8 mouse cellular contexts compared by ENCODE assay signal in genomic region chr17:56356921-56357885, GRCm38 (mm10). TPM values are rescaled to one million over a fixed set of nuclear protein-coding genes. Genes with fewer than 3 reads are reported as not detected.
DNase-seq lines count a peak whose midpoint lies in the region; ATAC-seq and TF ChIP-seq lines count a peak whose summit lies in the region.

No protein-coding gene starts in this region.

- no peak overlapping the region for H3K27ac ChIP-seq in embryonic facial prominence, embryonic 10.5 days (replicated peaks)
- H3K27ac ChIP-seq in kidney, embryonic 15.5 days = no peak overlapping the region
- H3K27ac ChIP-seq in limb, embryonic 14.5 days (replicated peaks; ENCODE audit: low read depth, low read length) = no peak overlapping the region
- 0 out of 2 replicates have a peak overlapping the region, but pooled peaks have one; percentile 27 for H3K27ac ChIP-seq in midbrain, postnatal 0 days (ENCODE audit: low read depth, low read length)
- H3K27ac ChIP-seq in spleen, adult 2 months (ENCODE audit: insufficient read depth, low read length) = no peak overlapping the region

- no peaks in the 10 kb centered on the region for H3K9me3 ChIP-seq in embryonic facial prominence, embryonic 10.5 days
- no peaks in the 10 kb centered on the region for H3K9me3 ChIP-seq in kidney, embryonic 15.5 days (replicated peaks)
- H3K9me3 ChIP-seq in limb, embryonic 14.5 days (ENCODE audit: control insufficient read depth, low read length) = no peaks in the 10 kb centered on the region
- no peaks in the 10 kb centered on the region for H3K9me3 ChIP-seq in midbrain, postnatal 0 days (ENCODE audit: low read length)

- H3K36me3 ChIP-seq in embryonic facial prominence, embryonic 10.5 days (replicated peaks) = peaks cover 99% of the 10 kb centered on the region
- H3K36me3 ChIP-seq in kidney, embryonic 15.5 days = peaks cover 83% of the 10 kb centered on the region
- H3K36me3 ChIP-seq in limb, embryonic 14.5 days (ENCODE audit: control insufficient read depth, insufficient read depth, low read length) = peaks cover 77% of the 10 kb centered on the region
- peaks cover 61% of the 10 kb centered on the region for H3K36me3 ChIP-seq in midbrain, postnatal 0 days (ENCODE audit: insufficient read depth, low read length)
- H3K36me3 ChIP-seq in spleen, adult 2 months (ENCODE audit: control insufficient read depth, insufficient read depth, low read length) = peaks cover 13% of the 10 kb centered on the region

- 69% methylated on average over 9 of the region's 9 CpGs for WGBS in embryonic facial prominence, embryonic 10.5 days
- 57% methylated on average over 9 of the region's 9 CpGs for WGBS in kidney, embryonic 15.5 days
- WGBS in limb, embryonic 14.5 days = 64% methylated on average over 9 of the region's 9 CpGs
- WGBS in midbrain, postnatal 0 days = 66% methylated on average over 9 of the region's 9 CpGs
- WGBS in spleen, adult 2 months = 68% methylated on average over 9 of the region's 9 CpGs

- no peak for TF ChIP-seq POLR2A in limb, embryonic 14.5 days (IDR thresholded peaks at IDR 0.05; ENCODE audit: borderline replicate concordance, extremely low read depth, insufficient read depth, insufficient read length)
- TF ChIP-seq POLR2A in spleen, adult 2 months (IDR thresholded peaks at IDR 0.05; ENCODE audit: low read depth, low read length) = no peak

- no peaks in the 10 kb centered on the region for H3K27me3 ChIP-seq in embryonic facial prominence, embryonic 10.5 days (replicated peaks; ENCODE audit: low read depth, poor library complexity, severe bottlenecking)
- H3K27me3 ChIP-seq in kidney, embryonic 15.5 days = no peaks in the 10 kb centered on the region
- no peaks in the 10 kb centered on the region for H3K27me3 ChIP-seq in limb, embryonic 14.5 days (ENCODE audit: control insufficient read depth, insufficient read depth, low read length)
- no peaks in the 10 kb centered on the region for H3K27me3 ChIP-seq in midbrain, postnatal 0 days (ENCODE audit: insufficient read depth, low read length)
- no peaks in the 10 kb centered on the region for H3K27me3 ChIP-seq in spleen, adult 2 months (ENCODE audit: control insufficient read depth, insufficient read depth, low read length)

- H3K4me3 ChIP-seq in embryonic facial prominence, embryonic 10.5 days = no peak overlapping the region
- no peak overlapping the region for H3K4me3 ChIP-seq in kidney, embryonic 15.5 days (replicated peaks)
- H3K4me3 ChIP-seq in limb, embryonic 14.5 days (replicated peaks; ENCODE audit: low read length) = no peak overlapping the region
- H3K4me3 ChIP-seq in midbrain, postnatal 0 days (ENCODE audit: low read depth, low read length) = no peak overlapping the region
- no peak overlapping the region for H3K4me3 ChIP-seq in spleen, adult 2 months (ENCODE audit: extremely low read depth, insufficient read depth, insufficient read length)

- H3K4me2 ChIP-seq in kidney, embryonic 15.5 days = no peak overlapping the region
- H3K4me2 ChIP-seq in limb, embryonic 14.5 days (replicated peaks; ENCODE audit: low read depth, low read length, severe bottlenecking) = no peak overlapping the region
- no peak overlapping the region for H3K4me2 ChIP-seq in midbrain, postnatal 0 days (ENCODE audit: low read depth, low read length, poor library complexity, severe bottlenecking)

- peak; percentile 98 for TF ChIP-seq CTCF in midbrain, postnatal 0 days (IDR thresholded peaks at IDR 0.05)
- TF ChIP-seq CTCF in spleen, adult 2 months (IDR thresholded peaks at IDR 0.05; ENCODE audit: extremely low read depth, insufficient read depth, insufficient read length, insufficient replicate concordance) = peak; percentile 83; the same call in 1 of the 2 replicates

- peak; percentile 76 for DNase-seq in CD4-positive helper T cell, adult 2 months (ENCODE audit: low read depth, low spot score)
- peak; percentile 84 for DNase-seq in adrenal gland, postnatal 14 days
- DNase-seq in embryonic facial prominence, embryonic 10.5 days (ENCODE audit: low spot score) = peak; percentile 71
- DNase-seq in heart, adult 8-10 months (ENCODE audit: low spot score) = peak; percentile 65
- DNase-seq in limb, embryonic 14.5 days (ENCODE audit: low spot score) = peak; percentile 79
- DNase-seq in midbrain, postnatal 0 days (ENCODE audit: low spot score) = peak; percentile 92
- DNase-seq in spleen, adult 2 months (ENCODE audit: low read depth in 1 of 2, low spot score in 2 of 2) = peak; percentile 47 to 59

- no peaks in the 10 kb centered on the region for H3K4me1 ChIP-seq in embryonic facial prominence, embryonic 10.5 days
- no peaks in the 10 kb centered on the region for H3K4me1 ChIP-seq in kidney, embryonic 15.5 days
- H3K4me1 ChIP-seq in limb, embryonic 14.5 days (ENCODE audit: control insufficient read depth, insufficient read depth, low read length) = no peaks in the 10 kb centered on the region
- H3K4me1 ChIP-seq in midbrain, postnatal 0 days (ENCODE audit: insufficient read depth, low read length) = no peaks in the 10 kb centered on the region
- no peaks in the 10 kb centered on the region for H3K4me1 ChIP-seq in spleen, adult 2 months (ENCODE audit: control insufficient read depth, insufficient read depth, insufficient read length)

- H3K9ac ChIP-seq in kidney, embryonic 15.5 days = no peak overlapping the region
- H3K9ac ChIP-seq in limb, embryonic 14.5 days (ENCODE audit: low read depth, low read length, severe bottlenecking) = no peak overlapping the region
- no peak overlapping the region for H3K9ac ChIP-seq in midbrain, postnatal 0 days (replicated peaks; ENCODE audit: low read length, poor library complexity, severe bottlenecking)

- peak; percentile 72 for ATAC-seq in kidney, embryonic 15.5 days (replicated peaks; ENCODE audit: low FRiP score)
- ATAC-seq in limb, embryonic 14.5 days (ENCODE audit: low FRiP score, low read depth) = peak; percentile 70
- ATAC-seq in midbrain, postnatal 0 days (ENCODE audit: low FRiP score) = peak; percentile 57

RNA-seq across cellular contexts. Expression of gene Kdm4b, which starts 31.3 kb away (rescaled TPM):
- total RNA-seq in adrenal gland, postnatal 14 days (2021) = 40.1 and 46.2 TPM in 2 replicates
- 46.2 and 46.8 TPM in 2 replicates for polyA plus RNA-seq in embryonic facial prominence, embryonic 10.5 days (2016; fragmentation: Nextera tagmentation; extraction: Ambion mirVana)
- 10 to 100 TPM; 29.0 to 34.4 (median 32.4) TPM for total RNA-seq in heart, adult 8-10 months (2022)
- 32.3 and 34.3 TPM in 2 replicates for polyA plus RNA-seq in kidney, embryonic 15.5 days (2015; fragmentation: Nextera tagmentation; extraction: Ambion mirVana)
- 36.4 and 47.3 TPM in 2 replicates for polyA plus RNA-seq in limb, embryonic 14.5 days (2012; rRNA removed)
- polyA plus RNA-seq in limb, embryonic 14.5 days (2014; fragmentation: Nextera tagmentation; extraction: Ambion mirVana) = 36.0 and 37.0 TPM in 2 replicates
- total RNA-seq in midbrain, postnatal 0 days (2014; rRNA removed) = 123 and 140 TPM in 2 replicates
- 45.6 and 48.0 TPM in 2 replicates for polyA plus RNA-seq in midbrain, postnatal 0 days (2015; fragmentation: Nextera tagmentation; extraction: Ambion mirVana)
- 37.1 and 46.7 TPM in 2 replicates for polyA plus RNA-seq in spleen, adult 2 months (2012; rRNA removed)

RNA-seq across cellular contexts. Expression of gene Uhrf1, which starts 54.1 kb away (rescaled TPM):
- total RNA-seq in adrenal gland, postnatal 14 days (2021) = 25.6 and 29.3 TPM in 2 replicates
- polyA plus RNA-seq in embryonic facial prominence, embryonic 10.5 days (2016; fragmentation: Nextera tagmentation; extraction: Ambion mirVana) = 279 and 301 TPM in 2 replicates
- 1 to 10 TPM; 1.5 to 2.6 (median 2.2) TPM for total RNA-seq in heart, adult 8-10 months (2022)
- polyA plus RNA-seq in kidney, embryonic 15.5 days (2015; fragmentation: Nextera tagmentation; extraction: Ambion mirVana) = 162 and 175 TPM in 2 replicates
- polyA plus RNA-seq in limb, embryonic 14.5 days (2012; rRNA removed) = 105 and 116 TPM in 2 replicates
- 89.0 and 93.9 TPM in 2 replicates for polyA plus RNA-seq in limb, embryonic 14.5 days (2014; fragmentation: Nextera tagmentation; extraction: Ambion mirVana)
- total RNA-seq in midbrain, postnatal 0 days (2014; rRNA removed) = 5.9 and 10.0 TPM in 2 replicates
- polyA plus RNA-seq in midbrain, postnatal 0 days (2015; fragmentation: Nextera tagmentation; extraction: Ambion mirVana) = 4.7 and 4.9 TPM in 2 replicates
- polyA plus RNA-seq in spleen, adult 2 months (2012; rRNA removed) = 16.5 and 23.9 TPM in 2 replicates

RNA-seq across cellular contexts. Expression of gene Arrdc5, which starts 57.1 kb away (rescaled TPM):
- total RNA-seq in adrenal gland, postnatal 14 days (2021) = not detected in 2 replicates
- polyA plus RNA-seq in embryonic facial prominence, embryonic 10.5 days (2016; fragmentation: Nextera tagmentation; extraction: Ambion mirVana) = not detected in 2 replicates
- under 1 TPM in 1 of 4 experiments, not detected in 3; 0.41 TPM for total RNA-seq in heart, adult 8-10 months (2022)
- 0.31 TPM in 1 of 2 replicates, not detected in the other for polyA plus RNA-seq in kidney, embryonic 15.5 days (2015; fragmentation: Nextera tagmentation; extraction: Ambion mirVana)
- not detected in 2 replicates for polyA plus RNA-seq in limb, embryonic 14.5 days (2012; rRNA removed)
- not detected in 2 replicates for polyA plus RNA-seq in limb, embryonic 14.5 days (2014; fragmentation: Nextera tagmentation; extraction: Ambion mirVana)
- total RNA-seq in midbrain, postnatal 0 days (2014; rRNA removed) = not detected in 2 replicates
- polyA plus RNA-seq in midbrain, postnatal 0 days (2015; fragmentation: Nextera tagmentation; extraction: Ambion mirVana) = not detected in 2 replicates
- 0.12 TPM in 1 of 2 replicates, not detected in the other for polyA plus RNA-seq in spleen, adult 2 months (2012; rRNA removed)
